14 mouse cellular contexts compared by ENCODE assay signal in the genomic region with DNA sequence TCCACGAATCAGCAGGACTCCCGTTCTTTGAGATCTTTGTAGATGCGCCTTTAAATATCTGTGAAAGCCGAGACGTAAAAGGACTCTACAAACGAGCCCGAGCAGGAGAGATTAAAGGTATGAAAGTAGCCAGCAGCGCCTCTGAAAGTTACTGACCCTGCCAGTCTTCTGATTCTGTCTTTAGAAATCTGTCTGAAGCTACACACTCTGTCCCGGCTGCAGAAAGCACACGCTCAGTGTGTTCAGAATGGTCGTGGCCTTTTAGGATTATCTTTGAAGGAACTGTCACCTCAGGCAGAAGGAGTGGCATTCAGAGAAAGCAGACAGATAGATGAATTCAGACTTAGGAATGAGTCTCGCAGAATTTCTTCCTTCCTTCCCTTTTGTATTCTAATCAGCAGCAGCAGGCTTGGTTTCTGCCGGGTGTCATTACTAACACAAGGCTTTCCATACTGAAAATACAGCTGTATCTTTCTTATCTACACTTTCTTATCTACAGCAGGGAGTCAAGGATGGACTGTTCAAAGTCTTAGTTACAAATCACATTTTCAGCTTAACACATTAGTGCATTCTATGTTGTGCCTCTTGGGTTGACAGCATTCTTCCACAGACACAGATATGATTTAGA. TPM values are rescaled to one million over a fixed set of nuclear protein-coding genes. Genes with fewer than 3 reads are reported as not detected.
A peak's percentile ranks its signal among the peaks of the same experiment; 100 is the strongest.
DNase-seq lines count a peak whose midpoint lies in the region; ATAC-seq and TF ChIP-seq lines count a peak whose summit lies in the region.
"Had no signal": no experiment of that assay in that cellular context is flagged by ENCODE, and none has a peak within 500 bp of the region (broad histone marks: within the 10 kb centered on the region; RNA-seq: fewer than 3 reads in every experiment).

No protein-coding gene starts in this region.

- H3K27me3 ChIP-seq in liver, adult 2 months (ENCODE audit: control insufficient read depth, insufficient read depth, low read length), result no peaks in the 10 kb centered on the region
- H3K27me3 ChIP-seq in liver, embryonic 15.5 days, result no peaks in the 10 kb centered on the region
- H3K27me3 ChIP-seq in midbrain, postnatal 0 days (ENCODE audit: insufficient read depth, low read length), result no peaks in the 10 kb centered on the region
- no peaks in the 10 kb centered on the region for H3K27me3 ChIP-seq in hindbrain, postnatal 0 days (ENCODE audit: insufficient read depth, low read length)
- H3K27me3 ChIP-seq: hindbrain, embryonic 12.5 days; limb, embryonic 15.5 days had no signal

- no peak for DNase-seq in liver, adult 2 months (ENCODE audit: extremely low read depth, low read depth, low spot score)
- DNase-seq in liver, result no peak
- no peak for DNase-seq in midbrain, postnatal 0 days (ENCODE audit: low spot score)
- DNase-seq in left cerebral cortex, adult 9 months (ENCODE audit: low spot score in 2 of 2), result no peak
- DNase-seq in hindbrain, postnatal 0 days (ENCODE audit: low spot score), result no peak
- DNase-seq: cerebellum, postnatal 10 days; kidney, adult 9 months; thymus, postnatal 25 days had no signal

- H3K4me1 ChIP-seq in liver, adult 2 months (ENCODE audit: control insufficient read depth, insufficient read depth, low read length), result peaks cover 13% of the 10 kb centered on the region
- peaks cover 22% of the 10 kb centered on the region for H3K4me1 ChIP-seq in liver, embryonic 15.5 days (replicated peaks)
- H3K4me1 ChIP-seq in midbrain, postnatal 0 days (ENCODE audit: insufficient read depth, low read length), result 0 out of 2 replicates have a peak, but pooled peaks cover 2% of the 10 kb centered on the region
- H3K4me1 ChIP-seq in hindbrain, postnatal 0 days (ENCODE audit: insufficient read depth, low read length), result no peaks in the 10 kb centered on the region
- H3K4me1 ChIP-seq: hindbrain, embryonic 12.5 days had no signal

- H3K36me3 ChIP-seq in liver, adult 2 months (ENCODE audit: control insufficient read depth, insufficient read depth, low read length), result peaks cover 63% of the 10 kb centered on the region
- peaks cover 4% of the 10 kb centered on the region; the same call in 1 of the 2 replicates for H3K36me3 ChIP-seq in liver, embryonic 15.5 days (replicated peaks)
- no peaks in the 10 kb centered on the region for H3K36me3 ChIP-seq in midbrain, postnatal 0 days (ENCODE audit: insufficient read depth, low read length)
- H3K36me3 ChIP-seq in hindbrain, postnatal 0 days (ENCODE audit: insufficient read depth, low read length), result no peaks in the 10 kb centered on the region
- H3K36me3 ChIP-seq: hindbrain, embryonic 12.5 days had no signal

- no peaks in the 10 kb centered on the region for H3K79me2 ChIP-seq in liver, adult 2 months (ENCODE audit: control insufficient read depth, insufficient read depth, low read length)

- H3K4me2 ChIP-seq in liver, embryonic 15.5 days, result peak overlapping the region; percentile 46; the same call in 1 of the 2 replicates
- H3K4me2 ChIP-seq in midbrain, postnatal 0 days (ENCODE audit: low read depth, low read length, poor library complexity, severe bottlenecking), result 0 out of 2 replicates have a peak overlapping the region, but pooled peaks have one; percentile 19
- H3K4me2 ChIP-seq in hindbrain, postnatal 0 days (ENCODE audit: low read depth, low read length), result no peak overlapping the region
- H3K4me2 ChIP-seq: hindbrain, embryonic 12.5 days; limb, embryonic 15.5 days had no signal

- no peak for TF ChIP-seq POLR2A in liver, adult 2 months (IDR thresholded peaks at IDR 0.05; ENCODE audit: extremely low read depth, insufficient read depth, low read length)

- TF ChIP-seq CTCF in liver, adult 2 months (IDR thresholded peaks at IDR 0.05; ENCODE audit: low read depth, low read length), result no peak
- no peak for TF ChIP-seq CTCF in midbrain, postnatal 0 days (IDR thresholded peaks at IDR 0.05)
- TF ChIP-seq CTCF in hindbrain, postnatal 0 days (IDR thresholded peaks at IDR 0.05; ENCODE audit: low read depth), result no peak

- 0 out of 2 replicates have a peak overlapping the region, but pooled peaks have one; percentile 10 for H3K9ac ChIP-seq in liver, adult 2 months (ENCODE audit: low read depth, low read length)
- no peak overlapping the region for H3K9ac ChIP-seq in liver, embryonic 15.5 days
- H3K9ac ChIP-seq in midbrain, postnatal 0 days (replicated peaks; ENCODE audit: low read length, poor library complexity, severe bottlenecking), result no peak overlapping the region
- H3K9ac ChIP-seq in hindbrain, postnatal 0 days (replicated peaks; ENCODE audit: low read length), result no peak overlapping the region
- H3K9ac ChIP-seq: hindbrain, embryonic 12.5 days; limb, embryonic 15.5 days had no signal

- peak overlapping the region; percentile 84 for H3K27ac ChIP-seq in liver, adult 2 months (replicated peaks; ENCODE audit: insufficient read depth, low read depth, low read length)
- 0 out of 2 replicates have a peak overlapping the region, but pooled peaks have one; percentile 78 for H3K27ac ChIP-seq in liver, embryonic 15.5 days (replicated peaks)
- H3K27ac ChIP-seq in midbrain, postnatal 0 days (ENCODE audit: low read depth, low read length), result no peak overlapping the region
- H3K27ac ChIP-seq in hindbrain, postnatal 0 days, result no peak overlapping the region
- H3K27ac ChIP-seq: hindbrain, embryonic 12.5 days; left cerebral cortex, adult 2 months; limb, embryonic 15.5 days had no signal

- no peak overlapping the region for H3K4me3 ChIP-seq in liver, adult 2 months (ENCODE audit: insufficient read depth, low read depth, low read length)
- H3K4me3 ChIP-seq in liver, embryonic 15.5 days (replicated peaks), result no peak overlapping the region
- H3K4me3 ChIP-seq in midbrain, postnatal 0 days (ENCODE audit: low read depth, low read length), result no peak overlapping the region
- H3K4me3 ChIP-seq in hindbrain, postnatal 0 days (ENCODE audit: low read length), result no peak overlapping the region
- H3K4me3 ChIP-seq: erythroblast, embryonic 14.5 days; hindbrain, embryonic 12.5 days; left cerebral cortex, adult 2 months; limb, embryonic 15.5 days had no signal

- H3K9me3 ChIP-seq in liver, embryonic 15.5 days (replicated peaks), result no peaks in the 10 kb centered on the region
- H3K9me3 ChIP-seq in midbrain, postnatal 0 days (ENCODE audit: low read length), result no peaks in the 10 kb centered on the region
- H3K9me3 ChIP-seq in hindbrain, postnatal 0 days (ENCODE audit: low read length), result no peaks in the 10 kb centered on the region
- H3K9me3 ChIP-seq: hindbrain, embryonic 12.5 days had no signal

- WGBS in liver, adult 2 months, result 63% methylated on average over 13 of the region's 13 CpGs
- 26% methylated on average over 13 of the region's 13 CpGs for WGBS in liver, embryonic 15.5 days (ENCODE audit: insufficient replicate concordance)
- whole genome bisulfite sequencing in midbrain, postnatal 0 days, result 25% methylated on average over 13 of the region's 13 CpGs
- 63% methylated on average over 13 of the region's 13 CpGs for WGBS in hindbrain, postnatal 0 days

- 0 out of 2 replicates have a peak, but pooled peaks have one; percentile 5 for ATAC-seq in common myeloid progenitor, adult 5-6 weeks (replicated peaks; ENCODE audit: low read depth, poor library complexity, severe bottlenecking)
- ATAC-seq in liver, embryonic 15.5 days (ENCODE audit: insufficient read depth), result no peak
- no peak for ATAC-seq in midbrain, postnatal 0 days (ENCODE audit: low FRiP score)
- no peak for ATAC-seq in hindbrain, postnatal 0 days

RNA-seq across cellular contexts. Expression of a gene that starts 42.8 kb away (rescaled TPM):
- 211 and 223 TPM in 2 replicates for total RNA-seq in liver, adult 2 months (2014; rRNA removed)
- 75.1 and 86.7 TPM in 2 replicates for polyA plus RNA-seq in liver, adult 2 months (2012; rRNA removed)
- 3.0 and 3.9 TPM in 2 replicates for total RNA-seq in common myeloid progenitor, adult 5-6 weeks (2017)
- polyA plus RNA-seq in liver, embryonic 15.5 days (2015; fragmentation: Nextera tagmentation; extraction: Ambion mirVana), result 5.9 and 6.6 TPM in 2 replicates
- total RNA-seq in midbrain, postnatal 0 days (2014; rRNA removed), result 5.9 TPM in 2 replicates
- 1.8 and 2.3 TPM in 2 replicates for polyA plus RNA-seq in midbrain, postnatal 0 days (2015; fragmentation: Nextera tagmentation; extraction: Ambion mirVana)
- 6.5 and 7.1 TPM in 2 replicates for total RNA-seq in hindbrain, postnatal 0 days (2014; rRNA removed)
- polyA plus RNA-seq in hindbrain, postnatal 0 days (2015; fragmentation: Nextera tagmentation; extraction: Ambion mirVana), result 2.0 and 2.7 TPM in 2 replicates

Comparison
In these comparisons a context has a peak if more than half of its experiments do, and no peak if none do; other contexts are left out.
1. H3K27ac ChIP-seq: peak in liver, adult 2 months (single experiment) and liver, embryonic 15.5 days (single experiment); none in midbrain, postnatal 0 days (single experiment) and hindbrain, postnatal 0 days (single experiment).
2. RNA of a gene that starts 42.8 kb away (total RNA-seq): 211 to 223 TPM in liver, adult 2 months; 6.5 to 7.1 TPM in hindbrain, postnatal 0 days, 5.9 TPM in midbrain, postnatal 0 days and 3.0 to 3.9 TPM in common myeloid progenitor, adult 5-6 weeks; every median in the first group is over 10 times any median in the second.